Mouse (Mus musculus): ENCODE results near the gene Lifr.

GRCm38 (mm10) chr15:7082901-7083300, 7.5 kb upstream of the Lifr start:
- TF ChIP-seq CTCF (IDR thresholded peaks at IDR 0.05; ENCODE audit: control insufficient read depth, insufficient read depth, low read length) (no peak), POLR2A (IDR thresholded peaks at IDR 0.05; ENCODE audit: borderline replicate concordance, control insufficient read depth, low read depth, low read length) (no peak)

Measured in bone marrow, adult 2 months (tissue).